Mouse (Mus musculus): ENCODE results near the gene Bod1l. TPM values are rescaled to one million over a fixed set of nuclear protein-coding genes. Genes with fewer than 3 reads are reported as not detected.
A peak's percentile ranks its signal among the peaks of the same experiment; 100 is the strongest.

The Bod1l gene
- polyA plus RNA-seq, 1 experiment, result 3.4 TPM

DNA sequence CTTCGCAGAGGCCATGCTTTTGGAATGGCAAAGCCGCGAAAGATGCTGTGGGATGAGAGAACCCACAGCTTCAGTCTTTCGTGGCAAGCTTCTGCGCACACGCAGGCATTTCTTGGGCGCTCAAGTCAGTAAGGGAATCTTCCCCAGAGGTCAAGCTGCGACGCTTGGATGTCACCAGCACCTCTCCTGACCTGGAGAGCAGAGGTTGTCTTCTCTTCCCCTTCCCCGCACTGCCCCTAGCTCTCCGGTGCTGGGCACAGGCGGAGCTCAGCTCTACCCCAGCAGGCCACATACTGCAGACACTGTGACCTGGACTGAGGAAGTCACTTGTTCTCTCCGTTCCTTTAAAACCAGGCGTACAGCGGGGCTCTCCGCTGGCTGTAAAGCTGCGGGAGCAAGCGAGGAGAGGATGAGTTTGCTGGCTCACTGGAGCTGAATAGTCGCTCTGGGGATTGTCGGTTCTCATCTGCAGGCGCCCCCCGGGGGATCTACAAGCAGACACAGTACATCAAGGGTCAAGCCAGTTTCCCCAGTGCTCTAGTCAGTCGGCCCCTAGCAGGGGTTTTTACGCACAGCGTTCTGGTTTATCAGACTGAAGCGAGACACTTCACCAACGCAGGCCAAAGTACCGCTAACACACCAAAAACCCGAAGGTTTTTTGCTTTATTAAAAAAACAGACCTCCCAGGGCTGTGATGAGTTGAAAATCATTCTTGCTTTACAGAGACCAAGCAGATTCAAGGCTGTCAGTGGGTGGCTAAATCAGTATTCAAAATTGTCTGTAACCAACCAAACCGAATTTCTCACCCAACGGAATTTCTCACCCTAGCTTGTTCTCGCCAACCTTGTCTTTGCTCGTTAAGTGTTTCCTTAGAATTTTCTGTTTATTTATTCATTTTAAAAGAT is 76.6 kb downstream of the Bod1l start:
- Histone ChIP-seq H3K4me3 (no peak overlapping the region), H3K36me3 (ENCODE audit: control insufficient read depth, insufficient read depth) (no peaks in the 10 kb centered on the region), H3K27me3 (ENCODE audit: control insufficient read depth, insufficient read depth, insufficient read length) (peaks cover 17% of the 10 kb centered on the region), H3ac (ENCODE audit: control insufficient read depth, insufficient read length) (no peak overlapping the region), H3K79me2 (ENCODE audit: control insufficient read depth, insufficient read depth) (no peaks in the 10 kb centered on the region), H3K4me2 (ENCODE audit: low read depth) (peak overlapping the region; percentile 70)
- TF ChIP-seq REST (IDR thresholded peaks at IDR 0.05; ENCODE audit: insufficient read depth, insufficient read length) (no peak), TCF3 (IDR thresholded peaks at IDR 0.05; ENCODE audit: insufficient read length, low read depth) (no peak), POLR2AphosphoS2 (IDR thresholded peaks at IDR 0.05; ENCODE audit: insufficient read length, low read depth) (no peak)

DNA sequence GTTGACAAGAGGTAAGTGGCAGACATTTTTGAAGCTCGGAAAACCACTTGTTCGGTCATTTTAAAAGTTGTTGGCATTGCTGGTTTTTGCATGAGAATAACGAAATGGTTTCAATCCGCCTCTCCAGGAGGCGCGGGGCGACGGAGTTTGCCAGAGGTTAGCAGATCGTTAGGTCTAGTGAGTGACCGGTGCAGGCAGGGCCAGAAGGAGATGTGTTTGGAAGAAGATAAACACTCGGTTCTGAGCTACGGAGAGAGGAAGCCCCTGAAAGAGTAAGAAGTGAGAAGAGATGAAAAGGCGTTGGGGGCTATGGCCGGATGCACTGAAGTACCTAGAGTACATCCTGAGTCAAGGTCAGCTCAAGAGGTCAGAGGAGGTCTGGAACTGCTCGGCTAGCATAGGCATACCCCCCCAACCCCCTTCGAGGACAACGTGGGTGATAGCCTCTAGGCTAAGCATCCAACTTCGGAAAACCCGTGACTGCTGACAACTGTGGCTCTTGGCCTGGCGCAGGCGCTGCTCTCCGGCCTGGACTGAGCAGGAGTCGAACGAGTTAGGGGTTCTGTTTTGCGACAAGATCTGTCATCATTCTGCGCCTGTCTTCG is 77.6 kb downstream of the Bod1l start:
- no peak overlapping the region for H3K4me3 ChIP-seq
- H3K27me3 ChIP-seq (ENCODE audit: control insufficient read depth, insufficient read depth, insufficient read length), result peaks cover 25% of the 10 kb centered on the region
- H3K4me2 ChIP-seq (ENCODE audit: low read depth), result no peak overlapping the region

DNA sequence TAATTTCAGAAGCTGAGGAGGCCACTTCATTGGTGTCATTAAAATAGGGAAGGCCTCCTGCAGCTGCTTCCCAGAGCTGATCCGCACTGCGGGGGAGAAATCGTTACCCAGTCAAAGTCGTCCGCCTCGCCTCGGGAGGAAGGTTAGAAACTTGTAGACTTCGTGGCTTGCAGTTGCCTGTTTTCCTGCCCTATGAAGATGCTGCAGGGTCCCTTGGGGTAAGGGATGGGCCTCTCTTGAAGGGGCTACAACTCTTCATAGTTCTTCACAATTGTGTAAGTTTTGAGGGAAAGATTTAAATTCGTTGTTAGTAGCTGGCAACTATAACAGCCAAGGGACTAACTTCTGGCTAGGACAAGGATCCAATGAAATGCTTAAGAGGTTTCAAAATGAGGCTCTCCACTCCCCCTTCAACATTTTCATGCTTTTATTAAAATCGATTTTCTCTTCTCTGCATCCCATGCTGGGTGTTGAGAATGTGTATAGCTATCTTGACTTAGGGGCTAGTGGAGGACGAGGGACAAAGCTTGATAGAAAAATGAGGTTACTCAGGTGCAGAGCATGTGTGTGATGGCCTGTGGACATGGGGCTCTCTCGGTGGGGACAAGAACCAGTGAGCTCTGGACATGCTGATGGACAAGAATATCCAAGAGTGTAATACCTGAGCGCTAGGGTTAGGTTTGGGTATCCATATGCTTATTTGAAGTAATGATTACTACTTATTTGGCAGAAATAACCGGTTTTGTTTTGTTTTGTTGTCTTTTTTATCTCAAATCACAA is 78.3 kb downstream of the Bod1l start:
- Histone ChIP-seq H3K27me3 (ENCODE audit: control insufficient read depth, insufficient read depth, insufficient read length) (peaks cover 28% of the 10 kb centered on the region), H3K79me2 (ENCODE audit: control insufficient read depth, insufficient read depth) (no peaks in the 10 kb centered on the region), H3ac (ENCODE audit: control insufficient read depth, insufficient read length) (no peak overlapping the region), H3K4me2 (ENCODE audit: low read depth) (no peak overlapping the region), H3K36me3 (ENCODE audit: control insufficient read depth, insufficient read depth) (no peaks in the 10 kb centered on the region), H3K4me3 (no peak overlapping the region)
- TF ChIP-seq REST (IDR thresholded peaks at IDR 0.05; ENCODE audit: insufficient read depth, insufficient read length), result no peak
- TF ChIP-seq POLR2A (IDR thresholded peaks at IDR 0.05; ENCODE audit: insufficient read length, low read depth), result no peak
- no peak for TF ChIP-seq USF1 (IDR thresholded peaks at IDR 0.05; ENCODE audit: low read depth)
- no peak for TF ChIP-seq MYOD1 (IDR thresholded peaks at IDR 0.05; ENCODE audit: control insufficient read depth in 1 of 3, insufficient read length in 2 of 3, low read depth in 2 of 3)

More for the DNA sequence above, 77.6 kb downstream of the Bod1l start:
- Histone ChIP-seq H3ac (ENCODE audit: control insufficient read depth, insufficient read length) (no peak overlapping the region), H3K79me2 (ENCODE audit: control insufficient read depth, insufficient read depth) (no peaks in the 10 kb centered on the region), H3K36me3 (ENCODE audit: control insufficient read depth, insufficient read depth) (no peaks in the 10 kb centered on the region)
- TF ChIP-seq USF1 (IDR thresholded peaks at IDR 0.05; ENCODE audit: low read depth), result no peak
- no peak for TF ChIP-seq CEBPB (IDR thresholded peaks at IDR 0.05; ENCODE audit: insufficient read depth, poor library complexity, severe bottlenecking)
- no peak for TF ChIP-seq POLR2AphosphoS2 (IDR thresholded peaks at IDR 0.05; ENCODE audit: insufficient read length, low read depth)
- TF ChIP-seq TCF3 (IDR thresholded peaks at IDR 0.05; ENCODE audit: insufficient read length, low read depth), result no peak

DNA sequence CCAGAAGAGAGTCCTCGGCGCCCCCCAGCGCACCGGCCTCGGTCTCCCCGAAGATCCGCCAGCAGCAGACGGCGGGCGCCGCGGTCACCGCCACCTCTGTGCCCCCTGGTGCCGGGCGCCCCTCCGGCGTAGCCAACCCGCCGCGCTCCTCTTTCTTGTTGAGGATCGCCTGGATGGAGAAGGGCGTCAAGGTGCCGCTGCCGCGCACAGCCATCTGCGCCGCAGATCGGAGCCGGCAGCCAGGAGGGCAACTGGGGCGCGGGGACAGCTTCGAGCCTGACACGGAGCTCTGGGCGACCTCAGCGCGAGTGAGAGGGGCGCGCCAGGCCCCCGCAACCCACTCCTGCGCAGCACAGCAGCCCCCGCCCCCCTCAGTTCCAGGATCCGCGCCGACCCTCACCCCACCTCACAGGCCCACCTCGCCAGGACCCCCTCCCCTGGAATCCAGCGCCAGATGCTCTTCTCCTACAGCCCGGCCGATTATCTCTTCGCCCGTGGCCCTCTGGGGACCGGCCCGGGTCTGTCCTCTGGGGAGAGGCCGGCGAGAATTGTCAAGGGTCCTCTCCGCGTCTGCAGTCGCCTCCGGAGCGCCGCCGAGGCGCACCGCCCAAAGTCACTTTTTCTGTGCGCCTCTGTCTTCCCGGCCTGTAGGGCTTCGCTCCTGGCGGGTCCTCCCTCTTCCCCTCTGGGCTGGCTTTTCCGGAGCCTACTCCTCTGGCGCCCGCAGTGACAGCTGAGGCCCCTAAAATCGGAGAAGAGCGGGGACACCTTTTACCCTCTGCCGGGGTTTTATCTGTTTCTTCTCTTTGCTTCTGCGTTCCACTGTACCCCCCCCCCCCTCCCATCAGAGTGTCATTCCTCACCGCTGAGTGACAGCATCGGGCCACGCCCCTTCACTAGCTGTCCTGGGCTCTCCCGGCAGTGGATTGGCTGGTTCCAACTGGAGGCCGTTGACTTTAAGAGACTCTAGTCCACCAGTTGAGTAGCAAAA is 80.1 kb downstream of the Bod1l start, which contains the start of gene Nkx3-2:
Nkx3-2 (minus strand) TSS at position 771 of the 991 bp plus-strand sequence.
- no peak for TF ChIP-seq MYOD1 (IDR thresholded peaks at IDR 0.05; ENCODE audit: control insufficient read depth in 1 of 3, insufficient read length in 2 of 3, low read depth in 2 of 3)
- TF ChIP-seq E2F4 (IDR thresholded peaks at IDR 0.05; ENCODE audit: insufficient read depth), result no peak
- TF ChIP-seq TCF3 (IDR thresholded peaks at IDR 0.05; ENCODE audit: insufficient read length, low read depth), result no peak
- TF ChIP-seq POLR2A (IDR thresholded peaks at IDR 0.05; ENCODE audit: insufficient read length, low read depth), result no peak
- no peak for TF ChIP-seq POLR2AphosphoS2 (IDR thresholded peaks at IDR 0.05; ENCODE audit: insufficient read length, low read depth)
- no peak for TF ChIP-seq MYOG (IDR thresholded peaks at IDR 0.05; ENCODE audit: control insufficient read depth in 1 of 3, insufficient read depth in 1 of 3, insufficient read length in 2 of 3, low read depth in 2 of 3)
- no peak for TF ChIP-seq CEBPB (IDR thresholded peaks at IDR 0.05; ENCODE audit: insufficient read depth, poor library complexity, severe bottlenecking)
- TF ChIP-seq TCF12 (IDR thresholded peaks at IDR 0.05; ENCODE audit: insufficient read depth, poor library complexity, severe bottlenecking), result no peak
- TF ChIP-seq REST (IDR thresholded peaks at IDR 0.05; ENCODE audit: insufficient read depth, insufficient read length), result no peak
- TF ChIP-seq SRF (IDR thresholded peaks at IDR 0.05; ENCODE audit: control insufficient read depth, insufficient read length, low read depth), result no peak
- Histone ChIP-seq H3K79me2 (ENCODE audit: control insufficient read depth, insufficient read depth) (no peaks in the 10 kb centered on the region), H3K36me3 (ENCODE audit: control insufficient read depth, insufficient read depth) (no peaks in the 10 kb centered on the region), H3K27me3 (ENCODE audit: control insufficient read depth, insufficient read depth, insufficient read length) (peaks cover 33% of the 10 kb centered on the region), H3K4me3 (no peak within 1 kb of the TSS), H3ac (ENCODE audit: control insufficient read depth, insufficient read length) (no peak within 1 kb of the TSS), H3K4me2 (ENCODE audit: low read depth) (peak within 1 kb of the TSS; percentile 50)
